Mouse (Mus musculus) limb, embryonic 11.5 days (tissue): ENCODE results near the gene Nexmif. TPM values are rescaled to one million over a fixed set of nuclear protein-coding genes. Genes with fewer than 3 reads are reported as not detected.
A peak's percentile ranks its signal among the peaks of the same experiment; 100 is the strongest.

Experiments
- ATAC-seq: fragments of 200-750 bp; cut with Nextera tagmentation; 2 replicates; pipeline ENCODE4 v1.8.0; 2017; ENCODE audit warnings: low read depth; ENCODE audit not compliant: insufficient number of reproducible peaks, low FRiP score, low TSS enrichment
- DNase-seq: peaks from one replicate; pipeline ENCODE4 v3.0.0-alpha.2; 2015; ENCODE audit warnings: low spot score
- H3K27ac ChIP-seq: fragments of 300-500 bp; sonication (generic); replicated peaks from 2 replicates; pipeline ENCODE4 v1.5.1; 2014; ENCODE audit warnings: low read depth, mild to moderate bottlenecking, low read length
- H3K27me3 ChIP-seq: fragments of 300-500 bp; sonication (generic); 2 replicates; pipeline ENCODE4 v1.6.1; 2014; ENCODE audit warnings: mild to moderate bottlenecking, low read length, mixed read lengths; ENCODE audit not compliant: control insufficient read depth, insufficient read depth
- H3K36me3 ChIP-seq: fragments of 300-500 bp; sonication (generic); 2 replicates; pipeline ENCODE4 v1.6.1; 2014; ENCODE audit warnings: mild to moderate bottlenecking, low read length, moderate library complexity, mixed read lengths; ENCODE audit not compliant: control insufficient read depth, insufficient read depth
- H3K4me1 ChIP-seq: fragments of 300-500 bp; sonication (generic); 2 replicates; pipeline ENCODE4 v1.6.1; 2014; ENCODE audit warnings: low read length, mixed read lengths; ENCODE audit not compliant: control insufficient read depth, insufficient read depth
- H3K4me2 ChIP-seq: fragments of 300-500 bp; sonication (generic); 2 replicates; pipeline ENCODE4 v1.6.1; 2014; ENCODE audit warnings: low read depth, mild to moderate bottlenecking, moderate library complexity; ENCODE audit not compliant: severe bottlenecking
- H3K4me3 ChIP-seq: fragments of 300-500 bp; sonication (generic); 2 replicates; pipeline ENCODE4 v1.5.1; 2014; ENCODE audit warnings: low read depth, low read length
- H3K9ac ChIP-seq: fragments of 300-500 bp; sonication (generic); 2 replicates; pipeline ENCODE4 v1.6.1; 2014; ENCODE audit warnings: mild to moderate bottlenecking, low read length
- H3K9me3 ChIP-seq: fragments of 300-500 bp; sonication (generic); 2 replicates; pipeline ENCODE4 v1.6.1; 2016; ENCODE audit warnings: low read length; ENCODE audit not compliant: control insufficient read depth
- WGBS: fragments of 180-500 bp; shearing (Covaris S2); extraction: QIAGEN DNeasy Blood & Tissue Kit; methylation state at CpG from one replicate; pipeline ENCODE4 v1.1.7; 2014; 5-methylcytosine and 5-hydroxymethylcytosine counted together
- polyA plus RNA-seq: library from polyadenylated mRNA; unstranded; fragments of >200 nt; fragmentation: Nextera tagmentation; extraction: Ambion mirVana; gene quantifications from 2 replicates; pipeline ENCODE4 v1.2.1, GENCODE M21; 2014

Gene Nexmif
- polyA plus RNA-seq: 1.2 and 1.6 TPM in 2 replicates

DNA sequence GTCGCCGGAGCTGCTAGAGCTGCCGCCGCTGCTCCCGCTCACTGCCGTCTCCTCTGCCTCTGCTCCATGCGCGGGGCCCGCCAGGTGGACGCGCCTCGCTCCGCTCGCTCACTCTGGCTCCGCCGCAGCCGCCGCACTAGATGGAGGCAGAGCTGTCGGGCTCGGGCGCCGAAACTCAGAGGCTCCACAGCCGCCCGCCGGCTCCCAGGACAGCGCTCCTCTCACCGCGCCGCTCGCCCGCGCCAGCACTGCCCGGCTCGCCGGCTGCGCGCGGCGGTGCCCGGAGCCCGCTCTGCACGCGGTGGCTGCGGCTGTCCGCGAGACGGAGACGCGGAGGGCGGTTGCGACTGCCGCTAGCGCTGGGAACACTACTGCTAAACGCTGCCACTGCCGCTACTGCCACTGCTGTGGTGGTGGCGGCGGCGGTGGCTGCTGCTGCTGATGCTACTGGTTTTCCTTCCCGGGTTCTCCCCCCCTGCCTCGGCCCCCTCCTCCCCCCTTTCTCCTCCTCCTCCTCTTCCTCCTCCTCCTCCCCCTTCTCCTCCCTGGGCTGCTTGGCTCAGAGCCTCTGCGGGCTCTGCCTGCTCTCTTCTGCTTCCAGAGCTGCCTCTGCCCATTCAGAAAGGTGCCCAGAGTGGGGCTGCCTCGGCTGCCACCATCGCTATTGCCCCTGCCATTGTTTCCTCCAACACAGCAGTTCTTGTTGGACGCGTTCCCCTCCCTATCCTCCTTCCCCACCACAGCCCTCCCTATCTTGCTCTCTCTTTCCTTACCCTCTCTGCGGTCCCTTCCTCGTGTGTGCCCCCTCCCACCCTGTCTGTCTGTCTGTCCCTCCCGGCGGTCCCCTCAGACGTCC lies at the start of gene Nexmif:
Gene Nexmif (minus strand): TSS at position 450 of the 856 bp plus-strand sequence.
- H3K4me1 ChIP-seq: no peaks in the 10 kb centered on the region
- ATAC-seq (peak; percentile 76), DNase-seq (peak; percentile 50)
- H3K9ac ChIP-seq: peak within 1 kb of the TSS; percentile 53
- WGBS: 23% methylated on average over 47 of the region's 70 CpGs
- no peaks in the 10 kb centered on the region for H3K9me3 ChIP-seq
- peak within 1 kb of the TSS; percentile 69 for H3K4me2 ChIP-seq
- H3K36me3 ChIP-seq: no peaks in the 10 kb centered on the region
- peak within 1 kb of the TSS; percentile 39 for H3K4me3 ChIP-seq
- no peak within 1 kb of the TSS for H3K27ac ChIP-seq
- peaks cover 24% of the 10 kb centered on the region for H3K27me3 ChIP-seq

DNA sequence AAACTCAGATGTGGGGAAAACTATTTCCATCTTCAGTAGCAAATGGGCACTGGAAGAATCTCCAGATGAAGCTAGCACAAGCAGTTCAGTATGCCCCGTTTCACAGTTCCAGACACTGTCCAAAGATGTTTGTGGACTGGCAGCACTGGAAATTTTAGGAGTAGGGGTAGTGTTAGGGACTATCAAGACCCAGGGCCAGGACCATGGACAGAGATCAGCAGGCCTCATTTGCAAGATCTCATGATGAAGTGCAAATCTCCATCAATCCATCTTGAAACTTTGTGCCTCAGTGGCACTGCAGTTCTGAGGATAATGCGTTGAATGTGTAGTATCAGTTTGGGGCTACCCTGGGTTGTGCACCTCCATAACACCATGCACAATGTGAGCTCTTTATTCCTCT lies 7.7 kb upstream of the Nexmif start:
- H3K27me3 ChIP-seq: no peaks in the 10 kb centered on the region; the same call in 1 of the 2 replicates
- 66% methylated on average over 2 of the region's 2 CpGs for WGBS
- DNase-seq (peak; percentile 55), ATAC-seq (no peak)
- no peak overlapping the region for H3K4me2 ChIP-seq
- H3K27ac ChIP-seq: no peak overlapping the region
- H3K9me3 ChIP-seq: no peaks in the 10 kb centered on the region
- H3K9ac ChIP-seq: no peak overlapping the region
- H3K36me3 ChIP-seq: no peaks in the 10 kb centered on the region
- H3K4me1 ChIP-seq: no peaks in the 10 kb centered on the region
- H3K4me3 ChIP-seq: no peak overlapping the region

DNA sequence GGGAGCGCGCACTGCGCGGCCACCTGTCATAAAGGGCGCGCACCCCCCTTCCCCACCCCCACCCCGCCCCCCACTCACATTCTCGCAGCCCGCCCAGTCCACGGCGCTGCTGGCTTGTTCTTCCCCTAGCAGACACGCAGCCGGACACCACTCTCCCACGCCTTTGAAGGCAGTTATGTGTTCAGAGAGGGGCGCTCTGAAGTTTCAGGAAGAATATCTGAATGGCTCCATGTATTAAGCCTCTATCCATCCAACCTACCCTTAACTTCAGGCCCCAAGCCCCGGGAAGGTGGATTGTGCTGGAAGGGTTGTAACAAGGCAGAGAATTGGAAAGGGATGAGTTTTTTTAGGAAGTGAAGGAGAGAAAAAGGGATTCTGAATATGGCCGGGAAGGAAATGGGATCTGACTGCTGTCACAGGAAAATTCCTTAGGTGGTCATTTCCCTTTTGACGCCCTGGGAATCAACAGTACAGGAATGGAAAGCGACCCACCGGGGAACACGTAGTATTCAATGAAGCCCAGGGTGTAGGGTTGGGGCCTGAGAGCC lies 681 bp upstream of the Nexmif start:
- Histone ChIP-seq H3K27me3 (peaks cover 24% of the 10 kb centered on the region), H3K4me3 (peak overlapping the region; percentile 39), H3K9me3 (no peaks in the 10 kb centered on the region), H3K4me2 (peak overlapping the region; percentile 69), H3K4me1 (no peaks in the 10 kb centered on the region), H3K27ac (no peak overlapping the region), H3K36me3 (no peaks in the 10 kb centered on the region), H3K9ac (no peak overlapping the region)
- DNase-seq (no peak), ATAC-seq (no peak)
- WGBS: 22% methylated on average over 21 of the region's 21 CpGs

DNA sequence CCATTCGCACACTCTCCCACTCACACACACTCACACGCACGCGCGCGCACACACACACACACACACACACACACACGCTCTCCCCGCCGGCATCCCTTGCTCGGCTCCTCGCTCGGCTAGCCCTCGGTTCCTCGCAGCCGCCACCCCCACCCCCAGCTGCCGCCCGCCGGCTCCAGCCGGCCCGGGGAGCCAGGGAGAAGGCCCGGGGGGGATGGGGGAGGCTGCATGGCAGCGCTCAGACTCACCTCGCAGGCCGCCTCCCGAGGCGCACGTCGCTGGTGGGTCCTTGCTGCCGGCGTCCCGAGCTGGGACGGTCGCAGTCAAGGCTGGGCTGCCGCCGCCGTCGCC lies 623 bp downstream of the Nexmif start:
- WGBS: 12% methylated on average over 13 of the region's 37 CpGs
- Histone ChIP-seq H3K36me3 (no peaks in the 10 kb centered on the region), H3K4me2 (peak overlapping the region; percentile 69), H3K4me1 (no peaks in the 10 kb centered on the region), H3K4me3 (peak overlapping the region; percentile 39), H3K9ac (peak overlapping the region; percentile 53), H3K9me3 (no peaks in the 10 kb centered on the region), H3K27me3 (peaks cover 24% of the 10 kb centered on the region), H3K27ac (no peak overlapping the region)
- DNase-seq (peak; percentile 57), ATAC-seq (peak; percentile 73)

DNA sequence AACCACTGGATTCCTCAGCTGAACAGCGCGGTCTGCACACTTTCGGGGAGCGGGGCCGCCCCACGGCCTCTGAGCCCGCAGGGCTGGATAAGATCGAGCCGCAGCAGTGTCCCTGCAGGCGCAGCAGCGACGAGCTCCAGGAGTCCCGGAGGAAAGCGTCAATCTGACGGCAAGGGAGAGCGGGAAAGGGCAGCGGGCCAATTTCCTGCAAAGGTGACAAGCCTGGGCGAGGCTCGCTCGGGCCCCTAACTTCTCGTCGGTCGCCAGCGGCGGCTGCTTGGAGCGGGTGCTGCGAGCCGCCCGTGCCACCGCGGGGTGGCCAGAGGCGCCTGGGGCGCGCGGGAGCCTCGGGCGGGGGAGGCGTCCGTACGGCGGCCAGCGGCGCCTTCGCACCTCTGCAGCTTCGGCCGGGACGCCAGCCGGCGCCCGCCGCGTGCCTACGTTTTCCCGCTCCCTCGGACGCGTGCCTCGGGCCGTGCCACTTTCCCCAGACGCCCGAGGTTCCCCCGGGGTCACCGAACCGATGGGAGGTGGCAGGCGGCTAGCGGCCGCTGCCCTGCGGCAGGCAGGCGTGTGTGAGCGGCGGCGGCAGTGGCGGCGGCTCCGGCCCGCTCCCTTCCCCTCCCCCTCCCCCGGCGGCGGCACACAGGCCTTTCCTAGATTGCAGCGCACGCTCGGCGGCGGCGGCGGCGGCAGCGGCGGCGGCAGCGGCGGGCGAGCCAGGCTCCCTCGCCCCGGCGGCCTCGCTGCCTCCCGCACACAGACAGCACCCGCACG lies 1.2 kb downstream of the Nexmif start:
- H3K4me1 ChIP-seq: no peaks in the 10 kb centered on the region
- DNase-seq (peak; percentile 52), ATAC-seq (peak; percentile 38)
- no peaks in the 10 kb centered on the region for H3K9me3 ChIP-seq
- WGBS: 25% methylated on average over 58 of the region's 100 CpGs
- peak overlapping the region; percentile 69 for H3K4me2 ChIP-seq
- no peaks in the 10 kb centered on the region for H3K36me3 ChIP-seq
- H3K27me3 ChIP-seq: peaks cover 24% of the 10 kb centered on the region
- H3K9ac ChIP-seq: peak overlapping the region; percentile 53
- peak overlapping the region; percentile 39 for H3K4me3 ChIP-seq
- H3K27ac ChIP-seq: no peak overlapping the region

DNA sequence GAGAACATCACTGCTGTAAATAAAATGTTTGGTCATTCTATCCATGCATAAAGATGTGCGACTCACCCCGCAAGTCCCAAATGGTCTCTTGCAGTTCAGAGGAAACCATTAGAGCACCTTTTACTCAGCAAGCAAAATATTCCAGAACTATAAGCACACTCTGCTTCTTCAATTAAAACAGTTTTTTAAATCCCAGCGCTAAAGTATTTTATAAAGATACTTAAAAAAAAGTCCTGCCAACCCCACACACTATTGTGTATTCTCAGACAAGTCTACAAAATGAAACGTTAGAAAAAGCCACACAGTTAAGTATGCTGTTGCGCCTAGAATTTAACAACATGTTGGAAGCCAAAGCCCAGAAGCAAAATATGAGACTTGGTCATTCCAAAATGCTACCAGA lies 1.9 kb downstream of the Nexmif start:
- ATAC-seq: no peak
- H3K27ac ChIP-seq: no peak overlapping the region
- no peaks in the 10 kb centered on the region for H3K36me3 ChIP-seq
- H3K4me2 ChIP-seq: peak overlapping the region; percentile 69; the same call in 1 of the 2 replicates
- 57% methylated on average over 5 of the region's 5 CpGs for WGBS
- H3K27me3 ChIP-seq: peaks cover 24% of the 10 kb centered on the region
- no peak for DNase-seq
- no peak overlapping the region for H3K9ac ChIP-seq
- H3K4me1 ChIP-seq: no peaks in the 10 kb centered on the region
- no peaks in the 10 kb centered on the region for H3K9me3 ChIP-seq
- no peak overlapping the region for H3K4me3 ChIP-seq

DNA sequence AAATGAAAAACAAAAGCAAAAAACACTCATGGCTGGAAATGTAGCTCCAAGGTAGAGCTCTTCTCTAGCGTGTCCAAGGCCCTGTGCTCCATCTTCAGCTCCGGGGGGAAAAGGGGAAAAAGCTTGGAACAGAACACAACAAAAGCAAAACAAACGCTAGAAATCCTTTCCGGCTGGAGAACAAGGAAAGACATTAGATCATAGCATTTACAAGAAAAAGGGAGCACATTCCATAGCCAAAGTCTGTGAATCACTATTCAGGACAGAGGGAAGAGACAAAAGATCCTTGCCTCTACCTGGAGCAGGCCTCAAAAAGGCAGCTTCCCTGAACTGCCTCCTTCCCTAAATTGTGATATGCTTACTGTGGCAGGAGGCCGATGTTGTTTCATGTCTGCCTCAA lies 4.4 kb downstream of the Nexmif start:
- Histone ChIP-seq H3K4me1 (no peaks in the 10 kb centered on the region), H3K4me3 (no peak overlapping the region), H3K36me3 (no peaks in the 10 kb centered on the region), H3K27ac (no peak overlapping the region), H3K4me2 (no peak overlapping the region), H3K9ac (no peak overlapping the region), H3K27me3 (peaks cover 18% of the 10 kb centered on the region; the same call in 1 of the 2 replicates), H3K9me3 (no peaks in the 10 kb centered on the region)
- ATAC-seq (no peak), DNase-seq (no peak)
- WGBS: 68% methylated on average over 5 of the region's 5 CpGs

DNA sequence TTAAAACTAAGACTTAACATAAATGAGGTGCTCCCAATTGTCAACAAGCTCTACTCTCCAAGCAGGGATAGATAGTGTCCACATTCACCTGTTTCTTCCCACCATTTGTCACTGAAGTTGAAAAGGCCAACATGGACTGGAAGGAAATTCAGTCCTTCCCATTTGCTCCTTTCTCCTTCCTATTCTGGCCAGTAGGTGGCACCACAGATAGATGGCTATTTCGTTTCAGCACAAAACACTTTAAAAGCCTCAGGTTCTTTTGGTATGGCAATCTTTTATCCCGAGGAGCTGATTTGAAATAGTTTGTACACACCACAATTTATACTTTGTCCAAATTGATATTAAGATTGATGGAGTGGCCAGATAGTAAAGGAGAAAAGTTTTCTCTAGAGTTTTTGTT lies 21.7 kb downstream of the Nexmif start:
- no peak for ATAC-seq
- no peak overlapping the region for H3K9ac ChIP-seq
- no peaks in the 10 kb centered on the region for H3K9me3 ChIP-seq
- 36% methylated on average over 2 of the region's 2 CpGs for WGBS
- peak; percentile 49 for DNase-seq
- H3K27me3 ChIP-seq: no peaks in the 10 kb centered on the region
- H3K4me2 ChIP-seq: no peak overlapping the region
- H3K4me1 ChIP-seq: no peaks in the 10 kb centered on the region
- H3K27ac ChIP-seq: no peak overlapping the region
- no peaks in the 10 kb centered on the region for H3K36me3 ChIP-seq
- no peak overlapping the region for H3K4me3 ChIP-seq
